Mouse (Mus musculus) liver, adult 2 months (tissue): Measurements from ENCODE around the gene Wbp2nl. TPM values are rescaled to one million over a fixed set of nuclear protein-coding genes. Genes with fewer than 3 reads are reported as not detected.

Experiments used
- DNase-seq: peaks from one replicate; pipeline ENCODE4 v3.0.0-alpha.2; 2011; ENCODE audit warnings: low read depth, low spot score; ENCODE audit errors: extremely low read depth
- H3K27ac ChIP-seq: fragments of 200-500 bp; replicated peaks from 2 replicates; pipeline ENCODE4 v1.5.1; 2012; ENCODE audit warnings: low read depth, mild to moderate bottlenecking, control low read depth, inconsistent platforms, low read length; ENCODE audit not compliant: insufficient read depth
- H3K27me3 ChIP-seq: fragments of 200-500 bp; 2 replicates; pipeline ENCODE4 v1.6.1; 2012; ENCODE audit warnings: mild to moderate bottlenecking, moderate library complexity, low read length, inconsistent platforms; ENCODE audit not compliant: control insufficient read depth, insufficient read depth
- H3K36me3 ChIP-seq: fragments of 200-500 bp; 2 replicates; pipeline ENCODE4 v1.6.1; 2012; ENCODE audit warnings: low read length, inconsistent platforms; ENCODE audit not compliant: control insufficient read depth, insufficient read depth
- H3K4me1 ChIP-seq: fragments of 200-500 bp; 2 replicates; pipeline ENCODE4 v1.6.1; 2011; ENCODE audit warnings: low read length; ENCODE audit not compliant: control insufficient read depth, insufficient read depth
- H3K4me3 ChIP-seq: fragments of 200-500 bp; 2 replicates; pipeline ENCODE4 v1.5.1; 2011; ENCODE audit warnings: low read depth, mild to moderate bottlenecking, control low read depth, low read length, moderate library complexity; ENCODE audit not compliant: insufficient read depth
- H3K79me2 ChIP-seq: fragments of 200-500 bp; 2 replicates; pipeline ENCODE4 v1.6.1; 2012; ENCODE audit warnings: inconsistent platforms, mild to moderate bottlenecking, low read length, moderate library complexity; ENCODE audit not compliant: control insufficient read depth, insufficient read depth
- H3K9ac ChIP-seq: fragments of 200-500 bp; 2 replicates; pipeline ENCODE4 v1.6.1; 2012; ENCODE audit warnings: low read depth, mild to moderate bottlenecking, control low read depth, inconsistent platforms, low read length
- CTCF ChIP-seq: fragments of 200-500 bp; IDR thresholded peaks from 2 replicates; pipeline ENCODE4 v1.5.1; 2011; ENCODE audit warnings: low read depth, low read length, control low read depth
- POLR2A ChIP-seq: fragments of 200-500 bp; IDR thresholded peaks from 2 replicates; pipeline ENCODE4 v1.6.1; 2011; ENCODE audit warnings: low read length, control low read depth; ENCODE audit not compliant: insufficient read depth; ENCODE audit errors: extremely low read depth
- WGBS: fragments of 180-500 bp; shearing (Covaris S2); methylation state at CpG from one replicate; pipeline ENCODE4 v1.1.7; 2018; 5-methylcytosine and 5-hydroxymethylcytosine counted together
- polyA plus RNA-seq: library from polyadenylated mRNA; depleted of rRNA; stranded (reverse); fragments of >200 nt; gene quantifications from 2 replicates; pipeline ENCODE4 v1.2.3, GENCODE M21; 2012
- total RNA-seq: library from RNA; depleted of rRNA; stranded (reverse); fragments of >200 nt; gene quantifications from 2 replicates; pipeline ENCODE4 v1.2.3, GENCODE M21; 2014

The Wbp2nl gene
- total and polyA plus RNA-seq, 2 experiments, result not detected

- peaks cover 4% of the 10 kb centered on the region; the same call in 1 of the 2 replicates for H3K4me1 ChIP-seq
- H3K27ac ChIP-seq, result no peak overlapping the region
- peak overlapping the region; percentile 23; the same call in 1 of the 2 replicates for H3K9ac ChIP-seq
Observed at GRCm38 (mm10) chr15:82339150-82339549, 40.4 kb downstream of the Wbp2nl start.

GRCm38 (mm10) chr15:82339634-82340254, 41.0 kb downstream of the Wbp2nl start:
- H3K9ac ChIP-seq, result no peak overlapping the region
- H3K4me1 ChIP-seq, result peaks cover 4% of the 10 kb centered on the region; the same call in 1 of the 2 replicates
- no peak for TF ChIP-seq POLR2A
- TF ChIP-seq CTCF, result no peak
- WGBS, result 77% methylated on average over 8 of the region's 8 CpGs
- H3K36me3 ChIP-seq, result no peaks in the 10 kb centered on the region
- H3K27me3 ChIP-seq, result no peaks in the 10 kb centered on the region
- no peaks in the 10 kb centered on the region for H3K79me2 ChIP-seq
- no peak for DNase-seq
- no peak overlapping the region for H3K4me3 ChIP-seq
- H3K27ac ChIP-seq, result no peak overlapping the region

More at GRCm38 (mm10) chr15:82339150-82339549, 40.4 kb downstream of the Wbp2nl start:
- H3K36me3 ChIP-seq, result peaks cover 3% of the 10 kb centered on the region; the same call in 1 of the 2 replicates
- no peaks in the 10 kb centered on the region for H3K27me3 ChIP-seq
- TF ChIP-seq POLR2A (no peak), CTCF (no peak)
- no peak for DNase-seq
- H3K4me3 ChIP-seq, result peak overlapping the region; percentile 35; the same call in 1 of the 2 replicates
- 52% methylated on average over 10 of the region's 10 CpGs for WGBS
- H3K79me2 ChIP-seq, result no peaks in the 10 kb centered on the region

GRCm38 (mm10) chr15:82340414-82341035, 41.8 kb downstream of the Wbp2nl start:
- H3K27ac ChIP-seq, result no peak overlapping the region
- H3K4me3 ChIP-seq, result peak overlapping the region; percentile 51; the same call in 1 of the 2 replicates
- DNase-seq, result no peak
- WGBS, result 55% methylated on average over 21 of the region's 21 CpGs
- peaks cover 4% of the 10 kb centered on the region; the same call in 1 of the 2 replicates for H3K4me1 ChIP-seq
- H3K36me3 ChIP-seq, result no peaks in the 10 kb centered on the region
- TF ChIP-seq CTCF, result no peak
- no peak for TF ChIP-seq POLR2A
- H3K9ac ChIP-seq, result peak overlapping the region; percentile 63
- no peaks in the 10 kb centered on the region for H3K79me2 ChIP-seq
- H3K27me3 ChIP-seq, result no peaks in the 10 kb centered on the region

- TF ChIP-seq CTCF, result no peak
- TF ChIP-seq POLR2A, result no peak
- Histone ChIP-seq H3K4me3 (peak overlapping the region; percentile 51), H3K9ac (peak overlapping the region; percentile 63), H3K27me3 (no peaks in the 10 kb centered on the region), H3K27ac (no peak overlapping the region), H3K79me2 (no peaks in the 10 kb centered on the region), H3K4me1 (peaks cover 4% of the 10 kb centered on the region; the same call in 1 of the 2 replicates), H3K36me3 (no peaks in the 10 kb centered on the region)
- DNase-seq, result no peak
- WGBS, result 11% methylated on average over 40 of the region's 40 CpGs
Observed at GRCm38 (mm10) chr15:82341036-82341501, 42.3 kb downstream of the Wbp2nl start.

GRCm38 (mm10) chr15:82341675-82342542, 43.2 kb downstream of the Wbp2nl start:
- TF ChIP-seq POLR2A (no peak), CTCF (no peak)
- Histone ChIP-seq H3K4me1 (peaks cover 6% of the 10 kb centered on the region), H3K79me2 (no peaks in the 10 kb centered on the region), H3K27ac (no peak overlapping the region), H3K36me3 (no peaks in the 10 kb centered on the region), H3K4me3 (no peak overlapping the region), H3K9ac (no peak overlapping the region), H3K27me3 (no peaks in the 10 kb centered on the region)
- 66% methylated on average over 15 of the region's 15 CpGs for WGBS
- no peak for DNase-seq
